Mouse (Mus musculus) urinary bladder, adult 2 months (tissue): ENCODE results near the gene Stk17b. TPM values are rescaled to one million over a fixed set of nuclear protein-coding genes. Genes with fewer than 3 reads are reported as not detected.

Source experiments
- DNase-seq: peaks from one replicate; pipeline ENCODE4 v3.0.0; 2022; ENCODE audit warnings: low spot score
- polyA plus RNA-seq: library from polyadenylated mRNA; depleted of rRNA; stranded (reverse); fragments of >200 nt; gene quantifications from 2 replicates; pipeline ENCODE4 v1.2.3, GENCODE M21; 2012; rRNA removed

The Stk17b gene
- polyA plus RNA-seq, result 21.6 and 21.8 TPM in 2 replicates

GRCm38 (mm10) chr1:53784721-53785418 is at the start of gene Stk17b:
TSS of gene Stk17b (minus strand) at chr1:53785224.
- DNase-seq, result peak; percentile 78

GRCm38 (mm10) chr1:53830286-53830685 is 45.3 kb upstream of the Stk17b start:
- no peak for DNase-seq

- DNase-seq, result no peak
These were observed 44.1 kb upstream of the Stk17b start for GRCm38 (mm10) chr1:53829089-53829488.

DNA sequence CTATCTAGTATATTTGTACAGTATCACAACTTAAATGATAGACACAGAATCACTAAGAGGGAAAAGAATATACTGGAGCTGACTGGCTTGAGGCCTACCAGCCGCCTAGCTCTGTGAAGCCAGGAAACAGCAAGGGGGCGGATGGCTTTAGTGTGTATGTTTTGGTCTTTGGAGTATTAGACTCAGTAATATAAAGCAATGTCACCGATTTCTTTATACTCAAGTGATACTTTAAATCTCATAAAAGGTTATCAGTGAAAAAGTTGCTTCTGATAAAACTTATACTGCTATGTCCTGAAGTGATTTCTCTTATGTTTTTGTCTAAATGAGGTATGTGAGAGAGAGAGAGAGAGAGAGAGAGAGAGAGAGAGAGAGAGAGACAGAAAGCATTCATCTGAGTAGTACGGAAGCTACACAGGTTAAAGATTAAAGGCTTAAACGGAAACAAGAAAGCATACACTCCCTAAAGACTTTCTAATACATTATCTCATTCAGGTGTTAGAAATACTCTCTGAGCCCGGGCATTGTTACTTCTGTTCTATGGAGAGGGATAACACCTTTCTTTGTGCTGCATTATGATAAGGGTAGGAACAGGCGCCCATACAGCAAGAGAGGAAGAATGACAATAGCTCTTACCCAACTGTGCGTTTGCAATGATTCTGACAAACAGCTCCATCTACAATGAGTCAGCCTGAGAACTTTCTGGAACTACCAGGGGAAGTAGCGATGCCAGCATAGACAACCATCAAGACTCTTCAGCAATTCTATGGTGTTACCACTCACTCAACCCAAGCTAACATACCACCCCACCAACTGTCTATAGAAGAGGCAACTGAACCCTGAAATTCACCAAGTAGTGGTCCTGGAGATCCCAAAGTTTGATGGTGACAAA is 39.7 kb upstream of the Stk17b start:
- DNase-seq, result no peak

GRCm38 (mm10) chr1:53823687-53824445 is 38.8 kb upstream of the Stk17b start:
- DNase-seq, result no peak

- DNase-seq, result no peak
These were observed 37.0 kb upstream of the Stk17b start for GRCm38 (mm10) chr1:53821983-53822382.

GRCm38 (mm10) chr1:53820041-53820632 is 35.1 kb upstream of the Stk17b start:
- no peak for DNase-seq

- DNase-seq, result no peak
These were observed 33.2 kb upstream of the Stk17b start for GRCm38 (mm10) chr1:53818072-53818862.

DNA sequence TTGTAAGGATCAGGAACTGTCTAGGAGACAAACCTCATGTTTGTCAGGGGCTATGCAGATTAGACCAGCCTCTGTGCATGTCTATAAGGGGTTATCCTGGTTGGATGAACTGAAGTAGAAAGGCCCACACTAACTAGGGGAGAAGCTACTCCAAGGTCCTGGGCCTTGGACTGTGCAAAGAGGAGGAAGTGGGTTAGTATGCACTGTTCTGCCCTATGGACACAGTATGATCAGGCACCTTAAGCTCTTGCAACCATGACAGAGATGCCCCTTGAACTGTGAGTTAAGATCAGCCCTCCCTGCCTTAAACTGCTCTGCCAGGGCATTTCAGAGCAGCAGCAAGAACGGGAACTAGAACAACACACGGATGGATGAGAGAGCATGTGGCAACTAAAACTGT is 31.3 kb upstream of the Stk17b start:
- no peak for DNase-seq

- no peak for DNase-seq
These were observed 29.2 kb upstream of the Stk17b start for GRCm38 (mm10) chr1:53814077-53814705.

DNA sequence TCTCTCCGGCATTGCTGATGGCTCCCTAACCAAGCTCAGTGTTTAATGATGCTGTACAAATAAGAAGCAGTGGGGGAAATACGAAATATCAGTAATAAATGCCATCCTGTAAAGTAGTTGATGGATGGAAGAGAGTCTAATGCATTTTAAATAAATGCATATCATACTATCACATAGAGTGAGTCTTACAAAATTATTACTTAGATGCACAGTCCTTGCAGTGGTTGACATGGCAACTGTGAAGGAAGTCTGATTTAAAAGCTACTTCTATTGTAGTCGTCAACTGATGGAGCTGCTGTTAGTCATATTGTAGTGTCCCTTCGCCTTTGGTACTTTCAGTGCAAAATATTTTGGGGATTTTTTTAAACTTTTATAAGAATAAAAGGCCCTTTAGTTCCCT is 26.9 kb upstream of the Stk17b start:
- DNase-seq, result no peak

DNA sequence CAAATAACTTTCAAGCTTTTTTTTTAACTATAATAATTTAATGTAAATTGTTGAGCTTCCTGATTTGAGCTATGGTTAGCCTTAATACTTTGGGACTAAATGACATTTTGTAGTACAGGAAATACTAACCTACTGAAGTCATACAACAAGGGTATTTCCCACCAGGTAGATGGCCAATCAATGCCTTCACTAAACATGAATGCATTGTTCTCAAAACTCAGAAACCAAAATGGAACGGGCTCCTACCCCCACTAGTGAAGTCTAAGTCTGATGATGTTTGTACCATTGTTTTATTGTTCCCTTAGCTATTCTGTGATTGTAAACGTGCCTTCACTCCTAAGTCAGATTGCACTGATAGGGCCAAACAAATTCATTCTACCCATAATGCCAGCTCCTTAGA is 23.2 kb upstream of the Stk17b start:
- DNase-seq, result no peak

- DNase-seq, result no peak
These were observed 12.8 kb upstream of the Stk17b start for GRCm38 (mm10) chr1:53797811-53798210.

DNA sequence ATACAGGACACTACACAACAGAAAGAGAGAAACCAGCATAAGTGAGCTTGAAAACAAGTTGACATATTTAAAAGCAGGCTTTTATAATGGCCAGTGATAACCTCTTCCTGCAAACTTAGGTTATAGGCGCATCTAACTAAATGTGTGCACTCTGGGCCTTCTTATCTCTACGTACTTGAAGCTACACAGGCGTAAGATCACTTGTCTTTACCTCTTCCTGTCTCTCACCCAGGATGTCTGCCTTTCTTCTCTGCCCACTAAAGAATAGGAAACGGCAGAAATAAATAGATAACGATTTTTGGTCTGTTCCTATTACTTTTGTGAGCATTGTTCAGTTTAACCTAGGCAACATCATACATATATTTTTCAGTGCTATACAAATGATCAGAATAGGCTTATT is 12.1 kb upstream of the Stk17b start:
- no peak for DNase-seq

GRCm38 (mm10) chr1:53796271-53796670 is 11.2 kb upstream of the Stk17b start:
- DNase-seq, result no peak

GRCm38 (mm10) chr1:53795591-53795990 is 10.6 kb upstream of the Stk17b start:
- DNase-seq, result no peak

DNA sequence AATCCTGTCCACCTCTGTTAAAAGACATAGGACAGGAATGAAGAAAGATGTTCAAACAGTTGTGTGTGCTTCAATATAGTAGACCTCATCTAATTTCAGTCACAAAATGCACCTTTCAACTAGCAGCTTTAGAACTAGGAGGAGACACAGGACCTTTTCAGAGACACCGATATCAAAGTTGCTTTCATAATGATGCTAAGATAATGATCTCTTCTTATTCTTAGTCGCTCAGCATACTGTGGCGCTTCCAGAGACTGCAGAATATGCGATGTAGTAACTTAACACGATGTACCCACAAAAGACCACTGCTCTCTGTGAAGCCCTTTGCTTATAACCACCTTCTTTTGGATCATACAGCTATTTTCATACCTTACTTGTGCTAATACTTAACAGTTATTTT is 10.1 kb upstream of the Stk17b start:
- DNase-seq, result no peak

GRCm38 (mm10) chr1:53794279-53794678 is 9.3 kb upstream of the Stk17b start:
- DNase-seq, result no peak

- no peak for DNase-seq
These were observed 6.3 kb upstream of the Stk17b start for GRCm38 (mm10) chr1:53791343-53791742.

GRCm38 (mm10) chr1:53784291-53784720 is 718 bp downstream of the Stk17b start:
- no peak for DNase-seq

- no peak for DNase-seq
These were observed 2.1 kb downstream of the Stk17b start for GRCm38 (mm10) chr1:53782956-53783355.
